Mouse (Mus musculus) limb, embryonic 14.5 days (tissue): ENCODE data around the gene Csf3. TPM values are rescaled to one million over a fixed set of nuclear protein-coding genes. Genes with fewer than 3 reads are reported as not detected.

Source experiments
- ATAC-seq: fragments of 200-750 bp; cut with Nextera tagmentation; 2 replicates; pipeline ENCODE4 v1.8.0; 2017; ENCODE audit warnings: low read depth, moderate number of reproducible peaks, moderate TSS enrichment; ENCODE audit not compliant: low FRiP score
- DNase-seq: peaks from one replicate; pipeline ENCODE4 v3.0.0-alpha.2; 2015; ENCODE audit warnings: low spot score
- H3K27ac ChIP-seq: fragments of 300-500 bp; sonication (generic); replicated peaks from 2 replicates; pipeline ENCODE4 v1.5.1; 2014; ENCODE audit warnings: low read depth, mild to moderate bottlenecking, low read length, moderate library complexity, mixed read lengths
- H3K27me3 ChIP-seq: fragments of 300-500 bp; sonication (generic); 2 replicates; pipeline ENCODE4 v1.6.1; 2014; ENCODE audit warnings: low read length, mixed read lengths; ENCODE audit not compliant: control insufficient read depth, insufficient read depth
- H3K36me3 ChIP-seq: fragments of 300-500 bp; sonication (generic); 2 replicates; pipeline ENCODE4 v1.6.1; 2014; ENCODE audit warnings: mild to moderate bottlenecking, low read length, moderate library complexity, mixed read lengths; ENCODE audit not compliant: control insufficient read depth, insufficient read depth
- H3K4me1 ChIP-seq: fragments of 300-500 bp; sonication (generic); 2 replicates; pipeline ENCODE4 v1.6.1; 2014; ENCODE audit warnings: antibody characterized with exemption, low read length, mixed read lengths; ENCODE audit not compliant: control insufficient read depth, insufficient read depth
- H3K4me2 ChIP-seq: fragments of 300-500 bp; sonication (generic); replicated peaks from 2 replicates; pipeline ENCODE4 v1.6.1; 2014; ENCODE audit warnings: low read depth, mild to moderate bottlenecking, low read length, moderate library complexity; ENCODE audit not compliant: severe bottlenecking
- H3K4me3 ChIP-seq: fragments of 300-500 bp; sonication (generic); replicated peaks from 2 replicates; pipeline ENCODE4 v1.5.1; 2014; ENCODE audit warnings: low read length
- H3K9ac ChIP-seq: fragments of 300-500 bp; sonication (generic); 2 replicates; pipeline ENCODE4 v1.6.1; 2014; ENCODE audit warnings: mild to moderate bottlenecking, low read depth, low read length, moderate library complexity; ENCODE audit not compliant: severe bottlenecking
- H3K9me3 ChIP-seq: fragments of 300-500 bp; sonication (generic); 2 replicates; pipeline ENCODE4 v1.6.1; 2016; ENCODE audit warnings: low read length; ENCODE audit not compliant: control insufficient read depth
- POLR2A ChIP-seq: fragments of 200-500 bp; IDR thresholded peaks from 2 replicates; pipeline ENCODE4 v1.8.0; 2012; ENCODE audit warnings: inconsistent platforms, mild to moderate bottlenecking, moderate library complexity, borderline replicate concordance; ENCODE audit not compliant: insufficient read depth, insufficient read length; ENCODE audit errors: extremely low read depth
- WGBS: fragments of 180-500 bp; shearing (Covaris S2); extraction: QIAGEN DNeasy Blood & Tissue Kit; methylation state at CpG from one replicate; pipeline ENCODE4 v1.1.7; 2014; 5-methylcytosine and 5-hydroxymethylcytosine counted together
- polyA plus RNA-seq, 2 experiments: library from polyadenylated mRNA; depleted of rRNA in 1 of 2; stranded (reverse) in 1 of 2; unstranded in 1 of 2; fragments of >200 nt; fragmentation: Nextera tagmentation in 1 of 2; extraction: Ambion mirVana in 1 of 2; gene quantifications; 2 replicates each; pipeline versions ENCODE4 v1.2.1 to v1.2.3; 2012 to 2014

Gene Csf3
- polyA plus RNA-seq, 2 experiments, result 0.11 TPM; not detected in 1

- no peaks in the 10 kb centered on the region for H3K27me3 ChIP-seq
- H3K9me3 ChIP-seq, result no peaks in the 10 kb centered on the region
- peak overlapping the region; percentile 50; the same call in 1 of the 2 replicates for H3K4me2 ChIP-seq
- peaks cover 79% of the 10 kb centered on the region for H3K4me1 ChIP-seq
- DNase-seq, result no peak
- no peak overlapping the region for H3K27ac ChIP-seq
- WGBS, result 42% methylated on average over 12 of the region's 12 CpGs
- no peak for ATAC-seq
- no peak overlapping the region for H3K4me3 ChIP-seq
- TF ChIP-seq POLR2A, result no peak
- no peaks in the 10 kb centered on the region for H3K36me3 ChIP-seq
- 0 out of 2 replicates have a peak overlapping the region, but pooled peaks have one; percentile 7 for H3K9ac ChIP-seq
These were observed 45.1 kb downstream of the Csf3 start for GRCm38 (mm10) chr11:98745932-98746853.

- no peak for TF ChIP-seq POLR2A
- Histone ChIP-seq H3K9me3 (no peaks in the 10 kb centered on the region), H3K4me2 (peak overlapping the region; percentile 50), H3K27me3 (no peaks in the 10 kb centered on the region), H3K36me3 (no peaks in the 10 kb centered on the region), H3K4me1 (peaks cover 88% of the 10 kb centered on the region), H3K27ac (peak overlapping the region; percentile 62), H3K4me3 (peak overlapping the region; percentile 13), H3K9ac (no peak overlapping the region; the same call in 1 of the 2 replicates)
- peak; percentile 69 for ATAC-seq
- WGBS, result 6% methylated on average over 19 of the region's 19 CpGs
- peak; percentile 82 for DNase-seq
These were observed 46.0 kb downstream of the Csf3 start for GRCm38 (mm10) chr11:98746855-98747693.

- no peak for TF ChIP-seq POLR2A
- H3K27ac ChIP-seq, result peak overlapping the region; percentile 73
- peaks cover 92% of the 10 kb centered on the region for H3K4me1 ChIP-seq
- H3K4me2 ChIP-seq, result peak overlapping the region; percentile 50
- H3K27me3 ChIP-seq, result no peaks in the 10 kb centered on the region
- H3K9ac ChIP-seq, result peak overlapping the region; percentile 28; the same call in 1 of the 2 replicates
- H3K36me3 ChIP-seq, result peaks cover 6% of the 10 kb centered on the region; the same call in 1 of the 2 replicates
- no peak for DNase-seq
- H3K4me3 ChIP-seq, result no peak overlapping the region
- 24% methylated on average over 6 of the region's 6 CpGs for WGBS
- no peaks in the 10 kb centered on the region for H3K9me3 ChIP-seq
- no peak for ATAC-seq
These were observed 46.9 kb downstream of the Csf3 start for GRCm38 (mm10) chr11:98747804-98748505.

- Histone ChIP-seq H3K9me3 (no peaks in the 10 kb centered on the region), H3K36me3 (peaks cover 13% of the 10 kb centered on the region), H3K4me3 (0 out of 2 replicates have a peak overlapping the region, but pooled peaks have one; percentile 4), H3K27ac (peak overlapping the region; percentile 73; the same call in 1 of the 2 replicates), H3K27me3 (no peaks in the 10 kb centered on the region), H3K4me1 (peaks cover 90% of the 10 kb centered on the region), H3K9ac (no peak overlapping the region), H3K4me2 (peak overlapping the region; percentile 50)
- TF ChIP-seq POLR2A, result no peak
- ATAC-seq, result no peak
- DNase-seq, result peak; percentile 18
- 23% methylated on average over 15 of the region's 15 CpGs for WGBS
These were observed 47.7 kb downstream of the Csf3 start for GRCm38 (mm10) chr11:98748506-98749416.
